Mouse (Mus musculus): ENCODE measurements around the gene Palmd. TPM values are rescaled to one million over a fixed set of nuclear protein-coding genes. Genes with fewer than 3 reads are reported as not detected.

Gene Palmd
- total and polyA plus RNA-seq, 2 experiments from 2014 or later, result 6.7 to 10.7 TPM

DNA sequence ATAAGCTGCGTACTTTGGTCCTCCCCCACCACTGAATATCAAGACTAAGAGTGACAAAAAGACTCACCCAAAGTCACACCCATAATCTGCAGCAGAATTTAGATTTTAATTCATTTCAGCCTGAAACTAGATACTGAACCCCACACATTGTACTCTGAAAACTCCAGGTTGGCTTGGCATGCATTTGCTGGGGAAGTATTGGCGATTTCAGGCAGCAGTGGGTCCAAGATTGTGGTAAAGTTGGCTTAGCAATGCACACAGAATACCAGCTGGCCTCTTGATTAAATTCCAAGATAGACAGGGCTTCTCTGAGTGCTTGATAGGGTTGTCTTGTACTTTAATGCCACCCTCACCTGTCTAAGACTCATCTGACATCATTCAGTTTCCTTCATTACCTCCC lies 24.2 kb upstream of the Palmd start:
- Histone ChIP-seq H3K9me3 (ENCODE audit: low read length) (no peaks in the 10 kb centered on the region), H3K27me3 (ENCODE audit: insufficient read depth, low read length) (no peaks in the 10 kb centered on the region), H3K4me3 (ENCODE audit: low read depth, low read length) (no peak overlapping the region), H3K27ac (ENCODE audit: low read depth, low read length) (no peak overlapping the region), H3K36me3 (ENCODE audit: insufficient read depth, low read length) (no peaks in the 10 kb centered on the region), H3K4me1 (ENCODE audit: insufficient read depth, low read length) (no peaks in the 10 kb centered on the region), H3K9ac (replicated peaks; ENCODE audit: low read length, poor library complexity, severe bottlenecking) (no peak overlapping the region), H3K4me2 (ENCODE audit: low read depth, low read length, poor library complexity, severe bottlenecking) (no peak overlapping the region)
- no peak for DNase-seq (ENCODE audit: low spot score)
- 85% methylated on average over 2 of the region's 2 CpGs for WGBS
- no peak for ATAC-seq (ENCODE audit: low FRiP score)
- TF ChIP-seq CTCF (IDR thresholded peaks at IDR 0.05), result no peak

DNA sequence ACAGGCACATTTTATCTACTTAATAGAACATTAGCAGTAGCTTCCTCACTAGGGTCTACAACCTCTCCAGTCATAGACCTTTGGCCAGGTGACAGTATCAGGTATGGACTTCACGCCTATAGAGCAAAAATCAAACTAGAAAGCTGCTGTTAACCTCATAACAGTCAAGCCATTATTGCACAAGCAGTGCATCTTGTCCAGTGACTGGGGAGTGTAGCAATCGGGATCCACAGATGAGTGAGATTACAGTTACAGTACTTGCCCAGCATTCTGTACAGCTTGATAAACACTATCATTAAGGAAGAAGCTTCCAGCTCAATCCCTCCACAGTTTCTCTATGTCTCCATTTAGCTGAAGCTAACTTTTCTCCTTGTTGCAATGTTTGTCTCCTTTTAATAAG lies 22.4 kb upstream of the Palmd start:
- Histone ChIP-seq H3K4me2 (ENCODE audit: low read depth, low read length, poor library complexity, severe bottlenecking) (no peak overlapping the region), H3K9ac (replicated peaks; ENCODE audit: low read length, poor library complexity, severe bottlenecking) (no peak overlapping the region), H3K36me3 (ENCODE audit: insufficient read depth, low read length) (no peaks in the 10 kb centered on the region), H3K27ac (ENCODE audit: low read depth, low read length) (no peak overlapping the region), H3K9me3 (ENCODE audit: low read length) (no peaks in the 10 kb centered on the region), H3K4me3 (ENCODE audit: low read depth, low read length) (no peak overlapping the region), H3K4me1 (ENCODE audit: insufficient read depth, low read length) (no peaks in the 10 kb centered on the region), H3K27me3 (ENCODE audit: insufficient read depth, low read length) (no peaks in the 10 kb centered on the region)
- WGBS, result 91% methylated on average over 2 of the region's 2 CpGs
- no peak for TF ChIP-seq CTCF (IDR thresholded peaks at IDR 0.05)
- no peak for ATAC-seq (ENCODE audit: low FRiP score)
- DNase-seq (ENCODE audit: low spot score), result no peak

DNA sequence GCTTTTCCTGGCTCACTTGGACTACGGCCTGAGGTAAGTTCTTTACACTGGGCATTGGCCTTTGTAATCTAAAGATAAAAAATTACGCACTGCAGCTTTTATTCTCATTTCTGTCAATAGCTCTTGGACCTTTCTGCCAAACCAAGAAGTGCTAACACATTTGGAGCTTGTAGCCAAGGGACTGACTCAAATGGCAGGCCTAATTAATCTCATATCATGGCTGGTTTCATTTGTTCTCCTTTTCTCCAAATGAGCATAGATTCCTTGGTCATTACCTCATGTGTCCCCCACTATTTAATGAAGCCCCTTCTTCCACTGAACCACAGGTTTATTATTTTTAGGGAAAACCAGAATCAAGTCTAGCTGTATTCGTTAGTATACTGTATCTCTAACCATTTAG lies 19.4 kb upstream of the Palmd start:
- Histone ChIP-seq H3K9ac (replicated peaks; ENCODE audit: low read length, poor library complexity, severe bottlenecking) (no peak overlapping the region), H3K27me3 (ENCODE audit: insufficient read depth, low read length) (no peaks in the 10 kb centered on the region), H3K9me3 (ENCODE audit: low read length) (no peaks in the 10 kb centered on the region), H3K36me3 (ENCODE audit: insufficient read depth, low read length) (no peaks in the 10 kb centered on the region), H3K4me2 (ENCODE audit: low read depth, low read length, poor library complexity, severe bottlenecking) (no peak overlapping the region), H3K27ac (ENCODE audit: low read depth, low read length) (no peak overlapping the region), H3K4me3 (ENCODE audit: low read depth, low read length) (no peak overlapping the region), H3K4me1 (ENCODE audit: insufficient read depth, low read length) (no peaks in the 10 kb centered on the region)
- TF ChIP-seq CTCF (IDR thresholded peaks at IDR 0.05), result no peak
- DNase-seq (ENCODE audit: low spot score) (no peak), ATAC-seq (ENCODE audit: low FRiP score) (no peak)
- 89% methylated on average over 3 of the region's 3 CpGs for WGBS

DNA sequence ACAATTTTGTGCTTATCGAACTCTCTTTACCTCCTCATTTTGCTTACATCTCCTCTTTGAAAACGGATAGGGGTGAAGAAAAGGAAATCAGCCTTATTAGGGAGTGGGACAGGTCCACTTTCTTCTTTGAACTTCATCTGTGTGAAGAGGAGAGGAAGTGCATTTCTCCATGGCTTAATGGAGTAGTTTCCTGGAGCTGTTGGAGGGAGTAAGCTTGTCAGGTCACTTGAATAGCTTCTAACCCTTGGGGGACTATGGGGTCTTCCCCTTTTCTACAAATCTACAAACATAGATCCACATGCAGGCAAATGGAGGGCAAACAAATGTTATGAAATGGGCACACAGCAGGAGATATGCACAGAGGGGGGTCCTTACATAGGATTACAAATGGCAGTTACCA lies 17.7 kb upstream of the Palmd start:
- DNase-seq (ENCODE audit: low spot score) (no peak), ATAC-seq (ENCODE audit: low FRiP score) (no peak)
- Histone ChIP-seq H3K36me3 (ENCODE audit: insufficient read depth, low read length) (no peaks in the 10 kb centered on the region), H3K9ac (replicated peaks; ENCODE audit: low read length, poor library complexity, severe bottlenecking) (no peak overlapping the region), H3K27me3 (ENCODE audit: insufficient read depth, low read length) (no peaks in the 10 kb centered on the region), H3K9me3 (ENCODE audit: low read length) (no peaks in the 10 kb centered on the region), H3K4me3 (ENCODE audit: low read depth, low read length) (no peak overlapping the region), H3K27ac (ENCODE audit: low read depth, low read length) (no peak overlapping the region), H3K4me2 (ENCODE audit: low read depth, low read length, poor library complexity, severe bottlenecking) (no peak overlapping the region), H3K4me1 (ENCODE audit: insufficient read depth, low read length) (no peaks in the 10 kb centered on the region)
- WGBS, result 54% methylated on average over 2 of the region's 2 CpGs
- TF ChIP-seq CTCF (IDR thresholded peaks at IDR 0.05), result no peak

DNA sequence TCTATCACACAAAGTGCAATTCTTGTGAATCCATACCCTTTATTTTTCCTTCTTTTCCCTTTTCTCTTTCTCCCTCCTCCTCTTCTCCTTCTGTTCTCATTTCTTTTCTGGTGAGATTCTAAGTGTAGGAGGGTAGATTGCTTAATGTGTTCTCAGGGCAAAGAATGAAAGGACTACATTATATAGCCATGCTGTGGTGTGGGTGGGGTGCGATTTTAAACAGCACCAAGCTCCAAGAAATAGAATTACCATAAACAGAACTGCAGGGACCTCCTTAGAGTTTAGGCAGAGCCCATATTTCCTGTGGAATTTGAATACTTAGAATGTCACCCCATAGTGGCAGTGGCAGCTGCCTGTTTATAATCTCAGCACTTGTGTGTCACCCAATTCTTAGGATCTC lies 17.0 kb upstream of the Palmd start:
- no peak for DNase-seq (ENCODE audit: low spot score)

DNA sequence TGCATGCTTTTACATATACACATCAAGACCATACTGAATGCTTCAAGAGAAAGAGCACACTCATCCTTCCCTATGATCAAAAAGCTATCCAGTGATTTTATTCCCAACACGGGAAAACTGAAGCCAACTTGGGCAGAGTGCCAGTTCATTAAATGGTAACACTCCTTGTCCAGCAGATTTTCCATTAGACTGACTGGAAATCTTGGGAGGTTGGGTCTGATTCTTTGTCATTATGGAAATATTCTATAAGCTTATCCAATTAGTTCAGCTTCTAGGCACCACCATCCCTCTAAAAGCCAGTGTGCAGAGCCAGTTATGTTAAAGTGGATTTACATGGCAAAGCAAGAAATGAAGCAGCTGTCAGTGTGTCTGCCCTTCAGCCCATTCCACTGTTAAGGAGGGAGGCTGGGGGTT lies 16.3 kb upstream of the Palmd start:
- H3K27me3 ChIP-seq (ENCODE audit: insufficient read depth, low read length), result no peaks in the 10 kb centered on the region
- H3K9me3 ChIP-seq (ENCODE audit: low read length), result no peaks in the 10 kb centered on the region
- no peaks in the 10 kb centered on the region for H3K4me1 ChIP-seq (ENCODE audit: insufficient read depth, low read length)
- no peak overlapping the region for H3K4me3 ChIP-seq (ENCODE audit: low read depth, low read length)
- ATAC-seq (ENCODE audit: low FRiP score) (0 out of 2 replicates have a peak, but pooled peaks have one; percentile 27), DNase-seq (ENCODE audit: low spot score) (peak; percentile 77)
- no peaks in the 10 kb centered on the region for H3K36me3 ChIP-seq (ENCODE audit: insufficient read depth, low read length)
- H3K4me2 ChIP-seq (ENCODE audit: low read depth, low read length, poor library complexity, severe bottlenecking), result no peak overlapping the region
- H3K27ac ChIP-seq (ENCODE audit: low read depth, low read length), result no peak overlapping the region
- 5% methylated on average over 1 of the region's 1 CpGs for WGBS
- no peak overlapping the region for H3K9ac ChIP-seq (replicated peaks; ENCODE audit: low read length, poor library complexity, severe bottlenecking)
- no peak for TF ChIP-seq CTCF (IDR thresholded peaks at IDR 0.05)

More for the DNA sequence above, 17.0 kb upstream of the Palmd start:
- no peaks in the 10 kb centered on the region for H3K9me3 ChIP-seq (ENCODE audit: low read length)
- WGBS, result 31% methylated on average over 1 of the region's 1 CpGs
- H3K27ac ChIP-seq (ENCODE audit: low read depth, low read length), result no peak overlapping the region
- no peak overlapping the region for H3K9ac ChIP-seq (replicated peaks; ENCODE audit: low read length, poor library complexity, severe bottlenecking)
- ATAC-seq (ENCODE audit: low FRiP score), result no peak
- H3K4me3 ChIP-seq (ENCODE audit: low read depth, low read length), result no peak overlapping the region
- H3K4me2 ChIP-seq (ENCODE audit: low read depth, low read length, poor library complexity, severe bottlenecking), result no peak overlapping the region
- TF ChIP-seq CTCF (IDR thresholded peaks at IDR 0.05), result no peak
- no peaks in the 10 kb centered on the region for H3K4me1 ChIP-seq (ENCODE audit: insufficient read depth, low read length)
- no peaks in the 10 kb centered on the region for H3K36me3 ChIP-seq (ENCODE audit: insufficient read depth, low read length)
- no peaks in the 10 kb centered on the region for H3K27me3 ChIP-seq (ENCODE audit: insufficient read depth, low read length)

Data from midbrain, postnatal 0 days (tissue).